Mouse (Mus musculus) testis, adult 2 months (tissue): Measurements from ENCODE around the gene Olfr1393.

ENCODE experiments used
- CTCF ChIP-seq: fragments of 200-500 bp; IDR thresholded peaks from 2 replicates; pipeline ENCODE4 v1.5.1; 2012; ENCODE audit warnings: low read depth, mild to moderate bottlenecking, inconsistent platforms, low read length, moderate library complexity; ENCODE audit not compliant: control insufficient read depth, insufficient read depth, insufficient replicate concordance
- POLR2A ChIP-seq: fragments of 200-500 bp; IDR thresholded peaks from 2 replicates; pipeline ENCODE4 v1.6.1; 2012; ENCODE audit warnings: low read depth, mild to moderate bottlenecking, inconsistent platforms, low read length, moderate library complexity; ENCODE audit not compliant: control insufficient read depth

DNA sequence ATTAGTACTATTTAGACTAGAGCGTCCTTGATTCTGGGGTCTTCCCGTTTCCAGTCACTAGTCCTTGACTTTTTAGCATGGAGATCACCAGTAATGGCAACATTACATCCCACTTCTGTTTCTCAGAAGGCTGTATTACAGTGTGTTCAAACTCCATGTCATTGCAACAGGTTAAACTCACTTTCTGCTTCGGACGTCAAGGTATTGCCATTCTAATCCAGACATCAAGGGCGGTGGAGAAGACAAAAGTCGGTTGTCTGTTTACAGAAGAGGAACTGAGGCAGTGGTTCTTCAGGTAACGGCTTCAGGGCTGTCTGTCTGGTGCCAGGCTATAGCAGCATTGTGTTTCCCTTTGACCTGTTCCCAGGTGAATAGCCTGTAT, 26.7 kb upstream of the Olfr1393 start:
- no peak for TF ChIP-seq POLR2A
- TF ChIP-seq CTCF = no peak
